ENCODE assay signal across 11 mouse cellular contexts in genomic region chr19:43527131-43527530, GRCm38 (mm10). TPM values are rescaled to one million over a fixed set of nuclear protein-coding genes. Genes with fewer than 3 reads are reported as not detected.
DNase-seq lines count a peak whose midpoint lies in the region; ATAC-seq and TF ChIP-seq lines count a peak whose summit lies in the region.
"Had no signal": no experiment of that assay in that cellular context is flagged by ENCODE, and none has a peak within 500 bp of the region (broad histone marks: within the 10 kb centered on the region; RNA-seq: fewer than 3 reads in every experiment).

No protein-coding gene starts in this region.

- no peak overlapping the region for H3K4me2 ChIP-seq in liver, embryonic 12.5 days

- TF ChIP-seq POLR2A in liver, adult 2 months (IDR thresholded peaks at IDR 0.05; ENCODE audit: extremely low read depth, insufficient read depth, low read length) = no peak

- H3K9ac ChIP-seq in liver, adult 2 months (ENCODE audit: low read depth, low read length) = no peak overlapping the region
- no peak overlapping the region for H3K9ac ChIP-seq in liver, embryonic 12.5 days

- no peaks in the 10 kb centered on the region for H3K27me3 ChIP-seq in liver, adult 2 months (ENCODE audit: control insufficient read depth, insufficient read depth, low read length)
- H3K27me3 ChIP-seq in liver, embryonic 12.5 days (replicated peaks) = peaks cover 32% of the 10 kb centered on the region; the same call in 1 of the 2 replicates
- H3K27me3 ChIP-seq: megakaryocyte, embryonic 14.5 days had no signal

- peaks cover 8% of the 10 kb centered on the region; the same call in 1 of the 2 replicates for H3K79me2 ChIP-seq in liver, adult 2 months (ENCODE audit: control insufficient read depth, insufficient read depth, low read length)

- H3K4me3 ChIP-seq in liver, adult 2 months (ENCODE audit: insufficient read depth, low read depth, low read length) = no peak overlapping the region
- no peak overlapping the region for H3K4me3 ChIP-seq in liver, embryonic 12.5 days
- peak overlapping the region; percentile 67 for H3K4me3 ChIP-seq in gastrocnemius, adult 2 months
- H3K4me3 ChIP-seq: forebrain, embryonic 10.5 days; megakaryocyte, embryonic 14.5 days had no signal

- no peaks in the 10 kb centered on the region for H3K9me3 ChIP-seq in liver, embryonic 12.5 days (replicated peaks)
- H3K9me3 ChIP-seq: forebrain, embryonic 10.5 days; megakaryocyte, embryonic 14.5 days had no signal

- WGBS in liver, adult 2 months = 14% methylated on average over 11 of the region's 11 CpGs
- whole genome bisulfite sequencing in liver, embryonic 12.5 days (ENCODE audit: insufficient replicate concordance) = 13% methylated on average over 11 of the region's 11 CpGs

- no peak for ATAC-seq in CD4-positive, CD25-positive, alpha-beta regulatory T cell, adult 4 months
- ATAC-seq in liver, embryonic 12.5 days = no peak

- DNase-seq in CD4-positive, CD25-positive, alpha-beta regulatory T cell, adult 2 months (ENCODE audit: low read depth, low spot score) = peak; percentile 36
- peak; percentile 59 for DNase-seq in liver, adult 2 months (ENCODE audit: extremely low read depth, low read depth, low spot score)
- peak; percentile 70 for DNase-seq in gastrocnemius, adult 2 months
- DNase-seq in lung, postnatal 36 days = peak; percentile 28
- no peak for DNase-seq in ovary, postnatal 14 days (ENCODE audit: low spot score)
- DNase-seq in thymus, postnatal 10 days (ENCODE audit: low spot score in 2 of 2) = no peak
- DNase-seq: right cerebral cortex, postnatal 25 days had no signal

- no peak overlapping the region for H3K27ac ChIP-seq in liver, adult 2 months (replicated peaks; ENCODE audit: insufficient read depth, low read depth, low read length)
- H3K27ac ChIP-seq in liver, embryonic 12.5 days = no peak overlapping the region
- peak overlapping the region; percentile 96 for H3K27ac ChIP-seq in gastrocnemius, adult 2 months
- H3K27ac ChIP-seq: forebrain, embryonic 10.5 days had no signal

- intact Hi-C loops in gastrocnemius, adult 2 months (cut with DNase I) = loop anchor here (10.0 kb wide), 1 partner anchor 1352 kb away; no protein-coding TSS in a partner anchor

- peaks cover 12% of the 10 kb centered on the region for H3K4me1 ChIP-seq in liver, adult 2 months (ENCODE audit: control insufficient read depth, insufficient read depth, low read length)
- peaks cover 37% of the 10 kb centered on the region for H3K4me1 ChIP-seq in liver, embryonic 12.5 days

- no peaks in the 10 kb centered on the region for H3K36me3 ChIP-seq in liver, adult 2 months (ENCODE audit: control insufficient read depth, insufficient read depth, low read length)
- H3K36me3 ChIP-seq in liver, embryonic 12.5 days = no peaks in the 10 kb centered on the region
- H3K36me3 ChIP-seq: forebrain, embryonic 10.5 days had no signal

- TF ChIP-seq CTCF in liver, adult 2 months (IDR thresholded peaks at IDR 0.05; ENCODE audit: low read depth, low read length) = peak; percentile 63
- peak; percentile 72 for TF ChIP-seq CTCF in gastrocnemius, adult 2 months (IDR thresholded peaks at IDR 0.05)

RNA-seq across cellular contexts. Expression of gene Got1, which starts 2.7 kb away (rescaled TPM):
- polyA plus RNA-seq in CD4-positive, CD25-positive, alpha-beta regulatory T cell, adult 4 months (2017; shearing (Covaris generic)) = 10 to 100 TPM; 40.4 to 50.6 TPM
- 206 and 278 TPM in 2 replicates for total RNA-seq in liver, adult 2 months (2014; rRNA removed)
- polyA plus RNA-seq in liver, adult 2 months (2012; rRNA removed) = 272 and 286 TPM in 2 replicates
- 24.0 and 27.6 TPM in 2 replicates for polyA plus RNA-seq in liver, embryonic 12.5 days (2016; fragmentation: Nextera tagmentation; extraction: Ambion mirVana)
- 100 to 1,000 TPM; 316 to 792 TPM for total RNA-seq in gastrocnemius, adult 2 months (2021)

Comparison
In these comparisons a context has a peak if more than half of its experiments do, and no peak if none do; other contexts are left out.
1. DNase-seq: peak in CD4-positive, CD25-positive, alpha-beta regulatory T cell, adult 2 months (single experiment), liver, adult 2 months (single experiment), gastrocnemius, adult 2 months (single experiment) and lung, postnatal 36 days (single experiment); none in ovary, postnatal 14 days (single experiment) and thymus, postnatal 10 days (0 of 2).